Mouse (Mus musculus) left cerebral cortex, adult 11 months (tissue): ENCODE measurements at regions not wholly inside any gene's neighbourhood (a gene's known extent, or its start where the extent isn't known, plus 50 kb on each side); places are given as distances from the start of the nearest gene placed in this dataset.
"Not testable (repeated sequence)": the region's sequence is repeated elsewhere in the genome, so short reads cannot be mapped to it uniquely, and the experiment has no call there.

Source experiments
- DNase-seq: peaks from one replicate; pipeline ENCODE4 v3.0.0; 2022; ENCODE audit warnings: low spot score

DNA sequence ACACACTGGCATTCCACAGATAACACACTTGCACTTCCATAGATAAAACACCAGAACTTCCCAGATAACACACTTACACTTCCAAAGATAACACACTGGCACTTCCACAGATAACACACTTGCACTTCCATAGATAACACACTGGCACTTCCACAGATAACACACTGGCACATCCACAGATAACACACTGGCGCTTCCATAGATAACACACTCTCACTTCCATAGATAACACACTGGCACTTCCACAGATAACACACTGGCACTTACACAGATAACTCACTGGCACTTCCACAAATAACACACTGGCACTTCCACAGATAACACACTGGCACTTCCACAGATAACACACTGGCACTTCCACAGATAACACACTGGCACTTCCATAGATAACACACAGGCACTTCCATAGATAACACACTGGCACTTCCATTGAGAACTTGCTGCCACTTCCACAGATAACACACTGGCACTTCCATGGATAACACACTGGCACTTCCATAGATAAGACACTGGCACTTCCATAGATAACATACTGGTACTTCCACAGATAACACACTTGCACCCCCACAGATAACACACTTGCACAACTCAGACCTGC is 170.0 kb upstream of the Afdn start:
- DNase-seq = not testable (repeated sequence)
